Mouse (Mus musculus) kidney, embryonic 16.5 days (tissue): ENCODE data around the gene Adam30. TPM values are rescaled to one million over a fixed set of nuclear protein-coding genes. Genes with fewer than 3 reads are reported as not detected.
"Not testable (repeated sequence)": the region's sequence is repeated elsewhere in the genome, so short reads cannot be mapped to it uniquely, and the experiment has no call there.

Source experiments
- ATAC-seq: fragments of 200-750 bp; cut with Nextera tagmentation; 2 replicates; pipeline ENCODE4 v1.8.0; 2017; ENCODE audit warnings: moderate TSS enrichment; ENCODE audit not compliant: low FRiP score, low TSS enrichment
- H3K27ac ChIP-seq: fragments of 300-500 bp; sonication (generic); 2 replicates; pipeline ENCODE4 v1.5.1; 2014; ENCODE audit warnings: low read length
- H3K27me3 ChIP-seq: fragments of 300-500 bp; sonication (generic); 2 replicates; pipeline ENCODE4 v1.6.1; 2014; ENCODE audit warnings: low read length, control low read depth, mixed read lengths; ENCODE audit not compliant: insufficient read depth
- H3K36me3 ChIP-seq: fragments of 300-500 bp; sonication (generic); 2 replicates; pipeline ENCODE4 v1.6.1; 2014; ENCODE audit warnings: low read length, control low read depth, mixed read lengths; ENCODE audit not compliant: insufficient read depth
- H3K4me1 ChIP-seq: fragments of 300-500 bp; sonication (generic); 2 replicates; pipeline ENCODE4 v1.6.1; 2014; ENCODE audit warnings: low read length, control low read depth, mixed read lengths; ENCODE audit not compliant: insufficient read depth
- H3K4me2 ChIP-seq: fragments of 300-500 bp; sonication (generic); replicated peaks from 2 replicates; pipeline ENCODE4 v1.6.1; 2014; ENCODE audit warnings: low read depth, low read length
- H3K4me3 ChIP-seq: fragments of 300-500 bp; sonication (generic); 2 replicates; pipeline ENCODE4 v1.5.1; 2014; ENCODE audit warnings: mild to moderate bottlenecking, low read length
- H3K9ac ChIP-seq: fragments of 300-500 bp; sonication (generic); replicated peaks from 2 replicates; pipeline ENCODE4 v1.6.1; 2014; ENCODE audit warnings: low read length
- H3K9me3 ChIP-seq: fragments of 300-500 bp; sonication (generic); 2 replicates; pipeline ENCODE4 v1.6.1; 2016; ENCODE audit warnings: low read length, control low read depth
- WGBS: fragments of 180-500 bp; shearing (Covaris S2); extraction: QIAGEN DNeasy Blood & Tissue Kit; methylation state at CpG from one replicate; pipeline ENCODE4 v1.1.7; 2014; 5-methylcytosine and 5-hydroxymethylcytosine counted together
- polyA plus RNA-seq: library from polyadenylated mRNA; unstranded; fragments of >200 nt; fragmentation: Nextera tagmentation; extraction: Ambion mirVana; gene quantifications from 2 replicates; pipeline ENCODE4 v1.2.1, GENCODE M21; 2015

The Adam30 gene
- polyA plus RNA-seq: not detected in 2 replicates

DNA sequence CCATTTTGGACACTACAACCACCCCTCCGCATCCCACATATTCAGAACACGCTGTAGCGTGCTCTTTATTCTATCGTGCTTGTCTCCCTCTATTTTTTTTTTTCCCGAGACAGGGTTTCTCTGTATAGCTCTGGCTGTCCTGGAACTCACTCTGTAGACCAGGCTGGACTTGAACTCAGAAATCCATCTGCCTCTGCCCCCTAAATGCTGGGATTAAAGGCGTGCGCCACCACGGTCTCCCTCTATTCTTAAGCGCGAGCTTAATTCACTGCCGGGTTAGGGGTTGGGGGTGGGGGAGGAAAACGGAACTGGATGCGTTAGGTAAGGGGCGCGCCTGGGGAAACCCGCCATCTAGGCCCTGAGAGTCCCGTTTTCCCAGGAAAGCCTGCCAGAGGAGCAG, at the start of gene Adam30:
Adam30 (plus strand) TSS at position 301 of the 400 bp plus-strand sequence.
- no peak for ATAC-seq

DNA sequence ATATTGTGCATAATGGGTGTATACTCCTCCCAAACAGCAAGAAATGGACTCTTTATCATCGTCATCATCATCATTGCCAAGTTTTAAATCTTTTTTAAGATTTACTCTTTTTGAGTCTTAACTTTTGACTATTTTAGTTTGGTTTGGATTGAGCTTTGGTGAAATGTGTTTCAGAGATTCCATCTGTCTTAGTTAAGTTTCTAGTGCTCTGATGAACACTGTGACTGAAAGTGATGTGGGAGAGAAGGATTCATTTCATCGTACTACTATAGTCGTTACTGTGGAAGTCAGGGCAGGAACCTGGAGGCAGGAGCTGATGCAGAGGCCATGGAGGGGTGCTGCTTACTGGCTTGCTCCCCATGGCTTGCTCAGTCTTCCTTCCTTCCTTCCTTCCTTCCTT, 42.2 kb upstream of the Adam30 start:
- Histone ChIP-seq H3K9ac (no peak overlapping the region), H3K9me3 (no peaks in the 10 kb centered on the region), H3K4me1 (no peaks in the 10 kb centered on the region; the same call in 1 of the 2 replicates), H3K4me2 (no peak overlapping the region), H3K4me3 (no peak overlapping the region), H3K27ac (no peak overlapping the region), H3K36me3 (peaks cover 61% of the 10 kb centered on the region), H3K27me3 (no peaks in the 10 kb centered on the region)
- WGBS: 79% methylated on average over 3 of the region's 3 CpGs
- ATAC-seq: no peak

More for the DNA sequence above, at the start of gene Adam30:
- no peaks in the 10 kb centered on the region for H3K36me3 ChIP-seq
- H3K27ac ChIP-seq: no peak within 1 kb of the TSS
- no peaks in the 10 kb centered on the region for H3K27me3 ChIP-seq
- no peaks in the 10 kb centered on the region for H3K4me1 ChIP-seq
- H3K9ac ChIP-seq: no peak within 1 kb of the TSS
- 89% methylated on average over 17 of the region's 17 CpGs for WGBS
- no peak within 1 kb of the TSS for H3K4me3 ChIP-seq
- no peak within 1 kb of the TSS for H3K4me2 ChIP-seq
- H3K9me3 ChIP-seq: no peaks in the 10 kb centered on the region

DNA sequence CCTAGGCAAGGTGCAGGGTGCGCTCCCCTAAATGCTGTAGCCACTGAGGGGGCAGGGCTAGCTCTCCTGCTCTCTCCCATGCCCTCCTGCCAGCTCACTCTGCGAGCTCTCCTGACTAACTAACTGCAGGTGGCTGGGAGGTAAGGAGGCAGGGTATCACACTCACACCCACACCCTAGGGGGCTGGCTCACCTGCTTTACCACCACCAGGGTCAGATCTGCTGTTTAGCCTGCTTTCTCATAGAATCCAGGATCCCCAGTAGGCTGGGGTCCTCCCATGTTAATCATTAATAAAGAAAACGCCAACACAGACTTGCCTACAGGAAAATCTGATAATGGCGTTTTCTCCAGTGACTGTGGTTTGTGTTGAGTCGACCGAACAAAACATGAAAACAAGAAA, 41.1 kb upstream of the Adam30 start:
- Histone ChIP-seq H3K9ac (no peak overlapping the region), H3K36me3 (peaks cover 69% of the 10 kb centered on the region), H3K4me3 (no peak overlapping the region), H3K9me3 (no peaks in the 10 kb centered on the region), H3K4me1 (no peaks in the 10 kb centered on the region; the same call in 1 of the 2 replicates), H3K27ac (peak overlapping the region; percentile 65), H3K27me3 (no peaks in the 10 kb centered on the region), H3K4me2 (no peak overlapping the region)
- 59% methylated on average over 6 of the region's 6 CpGs for WGBS
- peak; percentile 88 for ATAC-seq

DNA sequence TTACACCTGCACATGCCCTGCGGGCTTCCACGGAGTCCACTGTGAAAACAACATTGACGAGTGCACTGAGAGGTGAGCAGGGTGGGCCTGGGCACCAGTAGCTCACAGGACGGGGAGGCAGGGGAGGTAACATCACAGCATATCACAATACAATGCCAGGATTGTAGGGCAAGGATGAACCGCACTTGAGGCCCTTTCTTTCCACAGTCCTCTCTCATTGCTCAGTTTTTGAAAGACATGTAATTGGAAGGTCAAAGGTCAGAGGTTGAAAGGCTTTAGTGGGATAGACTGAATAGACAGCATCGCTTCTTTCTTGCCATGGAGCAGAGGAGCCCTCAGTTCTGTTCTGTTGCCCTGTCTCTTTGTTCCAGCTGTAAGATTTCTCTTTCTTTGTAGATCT, 39.5 kb upstream of the Adam30 start:
- Histone ChIP-seq H3K4me1 (no peaks in the 10 kb centered on the region; the same call in 1 of the 2 replicates), H3K27ac (no peak overlapping the region), H3K9me3 (no peaks in the 10 kb centered on the region), H3K4me2 (no peak overlapping the region), H3K27me3 (no peaks in the 10 kb centered on the region), H3K4me3 (no peak overlapping the region), H3K36me3 (peaks cover 68% of the 10 kb centered on the region), H3K9ac (no peak overlapping the region)
- no peak for ATAC-seq
- WGBS: 65% methylated on average over 6 of the region's 6 CpGs

DNA sequence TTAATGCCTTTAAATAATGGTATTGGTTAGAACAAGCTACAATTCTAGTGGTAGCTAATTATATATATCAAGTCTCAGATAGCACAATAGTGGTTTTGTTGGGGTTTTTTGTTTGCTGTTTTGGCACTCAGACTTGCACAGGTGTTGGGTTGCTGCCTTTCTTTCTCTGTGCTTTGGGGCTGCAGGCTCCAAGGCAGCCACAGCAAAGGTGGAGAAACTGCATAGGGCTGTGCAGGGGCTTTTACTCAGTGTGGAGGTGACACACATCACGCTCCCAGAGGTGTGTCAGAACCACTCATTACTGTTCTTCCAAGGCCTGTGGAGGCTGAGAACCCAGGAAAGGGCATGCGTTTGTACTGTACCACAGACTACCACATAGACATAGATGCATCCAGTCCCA, 32.7 kb upstream of the Adam30 start:
- no peak overlapping the region for H3K27ac ChIP-seq
- no peaks in the 10 kb centered on the region for H3K27me3 ChIP-seq
- no peak for ATAC-seq
- H3K4me2 ChIP-seq: no peak overlapping the region
- 96% methylated on average over 2 of the region's 2 CpGs for WGBS
- no peak overlapping the region for H3K9ac ChIP-seq
- no peaks in the 10 kb centered on the region for H3K4me1 ChIP-seq
- no peak overlapping the region for H3K4me3 ChIP-seq
- H3K36me3 ChIP-seq: peaks cover 78% of the 10 kb centered on the region
- H3K9me3 ChIP-seq: no peaks in the 10 kb centered on the region

DNA sequence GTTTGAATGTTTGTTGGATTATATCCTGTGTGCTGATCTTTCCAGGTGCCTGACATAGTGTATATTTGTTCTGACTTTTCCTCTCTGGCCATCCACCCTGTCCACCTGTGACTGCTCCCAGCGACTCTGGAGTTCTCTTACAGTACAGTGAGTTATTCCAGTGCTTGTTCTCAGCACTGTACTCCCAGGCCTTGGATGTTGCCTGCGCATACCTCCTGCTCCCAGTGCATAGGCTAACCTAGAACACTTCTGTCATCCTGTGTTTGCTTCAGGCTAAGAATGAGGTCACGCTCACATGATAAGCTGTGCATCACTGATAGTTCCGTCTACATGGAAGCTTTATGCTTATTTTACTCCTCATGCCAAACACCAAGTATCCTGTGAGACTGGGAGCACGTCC, 31.7 kb upstream of the Adam30 start:
- 83% methylated on average over 5 of the region's 5 CpGs for WGBS
- H3K27ac ChIP-seq: no peak overlapping the region
- no peak overlapping the region for H3K4me2 ChIP-seq
- H3K36me3 ChIP-seq: peaks cover 76% of the 10 kb centered on the region
- ATAC-seq: no peak
- no peaks in the 10 kb centered on the region for H3K4me1 ChIP-seq
- no peak overlapping the region for H3K4me3 ChIP-seq
- no peaks in the 10 kb centered on the region for H3K9me3 ChIP-seq
- no peaks in the 10 kb centered on the region for H3K27me3 ChIP-seq
- no peak overlapping the region for H3K9ac ChIP-seq

DNA sequence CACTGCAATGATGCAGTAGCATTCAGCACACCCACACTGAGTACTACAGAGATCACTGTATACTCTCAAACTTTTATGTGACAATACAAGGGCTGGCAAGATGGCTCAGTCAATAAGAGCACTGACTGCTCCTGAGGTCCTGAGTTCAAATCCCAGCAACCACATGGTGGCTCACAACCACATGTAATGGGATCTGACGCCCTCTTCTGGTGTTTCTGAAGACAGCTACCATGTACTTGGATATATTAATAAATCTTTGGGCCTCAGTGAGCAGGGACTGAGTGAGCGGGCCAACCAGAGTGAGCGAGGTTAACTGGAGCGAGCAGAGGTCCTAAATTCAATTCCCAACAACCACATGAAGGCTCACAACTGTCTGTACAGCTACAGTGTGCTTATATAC, 28.3 kb upstream of the Adam30 start:
- WGBS: 87% methylated on average over 4 of the region's 4 CpGs
- H3K9me3 ChIP-seq, H3K27me3 ChIP-seq, ATAC-seq, H3K4me1 ChIP-seq, H3K9ac ChIP-seq, H3K27ac ChIP-seq, H3K4me3 ChIP-seq, H3K4me2 ChIP-seq: not testable (repeated sequence)
- H3K36me3 ChIP-seq: peaks cover 77% of the 10 kb centered on the region

DNA sequence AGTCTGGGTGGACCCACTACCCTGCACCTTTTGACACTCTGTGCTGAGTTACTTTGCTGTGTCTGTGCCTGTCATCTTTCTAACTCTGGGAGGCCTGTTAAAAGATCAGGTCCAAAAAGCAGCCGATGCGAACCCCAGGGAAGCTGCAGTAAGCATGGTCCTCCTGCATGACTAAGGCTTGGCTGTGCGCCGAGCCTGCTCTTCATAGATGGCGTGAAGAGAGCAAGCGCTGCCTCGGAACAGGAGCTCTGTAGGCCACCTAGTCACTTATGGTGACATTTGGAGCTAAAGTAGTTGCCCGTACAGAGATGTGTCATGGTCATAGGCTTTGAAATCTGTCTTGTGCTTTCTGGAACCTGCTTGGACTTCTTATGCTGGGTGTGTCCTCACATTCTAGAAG, 27.8 kb upstream of the Adam30 start:
- Histone ChIP-seq H3K9me3 (no peaks in the 10 kb centered on the region), H3K27ac (no peak overlapping the region), H3K27me3 (no peaks in the 10 kb centered on the region), H3K4me3 (no peak overlapping the region), H3K4me1 (no peaks in the 10 kb centered on the region), H3K9ac (no peak overlapping the region), H3K4me2 (no peak overlapping the region), H3K36me3 (peaks cover 81% of the 10 kb centered on the region)
- ATAC-seq: no peak
- WGBS: 90% methylated on average over 8 of the region's 8 CpGs

DNA sequence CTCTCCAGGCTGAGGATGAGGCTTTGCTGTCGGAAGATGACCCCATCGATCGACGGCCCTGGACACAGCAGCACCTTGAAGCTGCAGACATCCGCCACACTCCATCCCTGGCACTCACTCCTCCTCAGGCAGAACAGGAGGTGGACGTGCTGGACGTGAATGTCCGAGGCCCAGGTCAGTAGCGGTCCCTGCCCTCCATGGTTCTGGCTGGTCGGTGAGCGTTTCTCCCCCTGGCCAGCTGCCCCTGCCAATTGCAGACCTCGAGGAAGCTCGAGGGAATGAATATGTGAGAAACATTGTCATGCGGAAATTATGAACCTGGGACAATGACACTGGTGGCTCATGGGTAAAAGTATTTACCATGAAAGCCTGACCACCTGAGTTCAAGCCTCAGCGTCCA, 19.0 kb upstream of the Adam30 start:
- ATAC-seq: no peak
- 96% methylated on average over 15 of the region's 15 CpGs for WGBS

DNA sequence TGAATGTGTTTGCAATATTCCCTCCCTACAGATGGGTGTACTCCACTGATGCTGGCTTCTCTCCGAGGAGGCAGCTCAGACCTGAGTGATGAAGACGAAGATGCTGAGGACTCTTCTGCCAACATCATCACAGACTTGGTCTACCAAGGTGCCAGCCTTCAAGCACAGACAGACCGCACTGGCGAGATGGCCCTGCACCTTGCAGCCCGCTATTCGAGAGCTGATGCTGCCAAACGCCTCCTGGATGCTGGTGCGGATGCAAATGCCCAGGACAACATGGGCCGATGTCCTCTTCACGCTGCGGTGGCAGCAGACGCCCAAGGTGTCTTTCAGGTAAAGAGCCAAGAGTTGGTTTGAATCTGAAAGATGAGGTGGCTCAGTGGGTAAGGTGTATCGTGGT, 17.6 kb upstream of the Adam30 start:
- 93% methylated on average over 13 of the region's 13 CpGs for WGBS
- Histone ChIP-seq H3K4me1 (no peaks in the 10 kb centered on the region), H3K9ac (no peak overlapping the region), H3K4me3 (no peak overlapping the region), H3K27ac (no peak overlapping the region), H3K4me2 (no peak overlapping the region), H3K9me3 (no peaks in the 10 kb centered on the region), H3K36me3 (peaks cover 94% of the 10 kb centered on the region), H3K27me3 (no peaks in the 10 kb centered on the region)
- no peak for ATAC-seq

More for the DNA sequence above, 19.0 kb upstream of the Adam30 start:
- no peaks in the 10 kb centered on the region for H3K9me3 ChIP-seq
- no peak overlapping the region for H3K4me3 ChIP-seq
- no peak overlapping the region for H3K9ac ChIP-seq
- H3K4me1 ChIP-seq: no peaks in the 10 kb centered on the region
- H3K27ac ChIP-seq: no peak overlapping the region
- peaks cover 89% of the 10 kb centered on the region for H3K36me3 ChIP-seq
- no peaks in the 10 kb centered on the region for H3K27me3 ChIP-seq
- no peak overlapping the region for H3K4me2 ChIP-seq
